Mouse (Mus musculus) stomach, embryonic 15.5 days (tissue): ENCODE data around the gene Minpp1. TPM values are rescaled to one million over a fixed set of nuclear protein-coding genes. Genes with fewer than 3 reads are reported as not detected.
A peak's percentile ranks its signal among the peaks of the same experiment; 100 is the strongest.

Experiments
- ATAC-seq: fragments of 200-750 bp; cut with Nextera tagmentation; 2 replicates; pipeline ENCODE4 v1.8.0; 2017; ENCODE audit warnings: low read depth, moderate number of reproducible peaks, moderate TSS enrichment; ENCODE audit not compliant: insufficient read depth, low FRiP score
- H3K27ac ChIP-seq: fragments of 300-500 bp; sonication (generic); 2 replicates; pipeline ENCODE4 v1.5.1; 2015; ENCODE audit warnings: mild to moderate bottlenecking, inconsistent platforms
- H3K27me3 ChIP-seq: fragments of 300-500 bp; sonication (generic); replicated peaks from 2 replicates; pipeline ENCODE4 v1.6.1; 2015; ENCODE audit warnings: inconsistent platforms
- H3K36me3 ChIP-seq: fragments of 300-500 bp; sonication (generic); 2 replicates; pipeline ENCODE4 v1.6.1; 2015; ENCODE audit warnings: inconsistent platforms
- H3K4me1 ChIP-seq: fragments of 300-500 bp; sonication (generic); 2 replicates; pipeline ENCODE4 v1.6.1; 2015; ENCODE audit warnings: inconsistent platforms
- H3K4me2 ChIP-seq: fragments of 300-500 bp; sonication (generic); 2 replicates; pipeline ENCODE4 v1.6.1; 2015; ENCODE audit warnings: mild to moderate bottlenecking, inconsistent platforms
- H3K4me3 ChIP-seq: fragments of 300-500 bp; sonication (generic); replicated peaks from 2 replicates; pipeline ENCODE4 v1.5.1; 2015; ENCODE audit warnings: inconsistent platforms
- H3K9ac ChIP-seq: fragments of 300-500 bp; sonication (generic); 2 replicates; pipeline ENCODE4 v1.6.1; 2015; ENCODE audit warnings: inconsistent platforms
- H3K9me3 ChIP-seq: fragments of 300-500 bp; sonication (generic); 2 replicates; pipeline ENCODE4 v1.6.1; 2016; ENCODE audit warnings: inconsistent platforms
- WGBS: fragments of 180-500 bp; shearing (Covaris S2); methylation state at CpG from one replicate; pipeline ENCODE4 v1.1.7; 2015; 5-methylcytosine and 5-hydroxymethylcytosine counted together
- polyA plus RNA-seq: library from polyadenylated mRNA; unstranded; fragments of >200 nt; fragmentation: Nextera tagmentation; extraction: Ambion mirVana; gene quantifications from 2 replicates; pipeline ENCODE4 v1.2.1, GENCODE M21; 2015

The Minpp1 gene
- polyA plus RNA-seq, 1 experiment from 2014 or later = 58.8 TPM

DNA sequence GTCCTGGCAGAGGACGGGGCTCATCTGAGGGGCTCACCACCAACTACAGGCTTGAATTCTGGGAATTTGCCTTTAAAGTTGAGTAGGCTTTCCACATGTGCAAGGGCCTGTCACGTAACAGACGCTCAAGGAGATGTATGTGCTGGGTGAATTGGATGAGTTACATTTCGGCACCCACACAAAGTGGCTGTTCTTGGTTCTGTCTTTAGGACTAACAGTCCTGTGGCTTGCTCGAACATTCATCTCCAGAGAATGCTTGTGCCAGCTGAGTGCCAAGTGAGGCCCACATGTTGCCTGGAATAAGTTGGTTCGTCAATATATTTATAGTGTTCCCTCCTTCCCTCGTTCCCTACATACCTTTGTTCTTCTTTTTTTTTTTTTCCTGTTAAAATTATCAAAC, 44.7 kb downstream of the Minpp1 start:
- Histone ChIP-seq H3K27ac (no peak overlapping the region), H3K4me3 (no peak overlapping the region), H3K36me3 (no peaks in the 10 kb centered on the region), H3K9ac (no peak overlapping the region), H3K4me1 (no peaks in the 10 kb centered on the region), H3K27me3 (no peaks in the 10 kb centered on the region), H3K9me3 (no peaks in the 10 kb centered on the region), H3K4me2 (no peak overlapping the region)
- WGBS = 83% methylated on average over 7 of the region's 7 CpGs
- no peak for ATAC-seq

DNA sequence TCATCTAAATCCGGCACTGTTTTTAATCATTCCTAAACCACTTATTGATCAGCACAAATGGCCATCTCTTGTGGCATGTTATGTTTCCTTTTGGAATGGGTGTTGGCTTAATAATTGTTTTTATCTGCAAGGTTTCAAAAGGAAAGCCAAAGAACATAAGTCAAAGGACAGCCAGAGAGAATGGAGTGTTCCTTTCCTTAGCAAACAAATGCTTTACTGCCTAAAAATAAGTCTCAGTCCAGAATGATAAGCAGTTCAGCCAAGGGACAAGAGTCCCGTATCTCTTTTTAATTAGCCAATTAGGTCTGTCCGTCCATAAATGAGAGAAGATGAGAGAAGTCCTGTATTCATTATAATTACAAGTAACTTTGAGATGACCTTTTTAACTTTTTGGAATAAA, 46.8 kb downstream of the Minpp1 start:
- no peak overlapping the region for H3K27ac ChIP-seq
- no peaks in the 10 kb centered on the region for H3K9me3 ChIP-seq
- no peaks in the 10 kb centered on the region for H3K27me3 ChIP-seq
- no peaks in the 10 kb centered on the region for H3K4me1 ChIP-seq
- no peak overlapping the region for H3K9ac ChIP-seq
- H3K4me3 ChIP-seq = no peak overlapping the region
- ATAC-seq = no peak
- H3K4me2 ChIP-seq = no peak overlapping the region
- WGBS = 66% methylated on average over 3 of the region's 3 CpGs
- H3K36me3 ChIP-seq = no peaks in the 10 kb centered on the region

DNA sequence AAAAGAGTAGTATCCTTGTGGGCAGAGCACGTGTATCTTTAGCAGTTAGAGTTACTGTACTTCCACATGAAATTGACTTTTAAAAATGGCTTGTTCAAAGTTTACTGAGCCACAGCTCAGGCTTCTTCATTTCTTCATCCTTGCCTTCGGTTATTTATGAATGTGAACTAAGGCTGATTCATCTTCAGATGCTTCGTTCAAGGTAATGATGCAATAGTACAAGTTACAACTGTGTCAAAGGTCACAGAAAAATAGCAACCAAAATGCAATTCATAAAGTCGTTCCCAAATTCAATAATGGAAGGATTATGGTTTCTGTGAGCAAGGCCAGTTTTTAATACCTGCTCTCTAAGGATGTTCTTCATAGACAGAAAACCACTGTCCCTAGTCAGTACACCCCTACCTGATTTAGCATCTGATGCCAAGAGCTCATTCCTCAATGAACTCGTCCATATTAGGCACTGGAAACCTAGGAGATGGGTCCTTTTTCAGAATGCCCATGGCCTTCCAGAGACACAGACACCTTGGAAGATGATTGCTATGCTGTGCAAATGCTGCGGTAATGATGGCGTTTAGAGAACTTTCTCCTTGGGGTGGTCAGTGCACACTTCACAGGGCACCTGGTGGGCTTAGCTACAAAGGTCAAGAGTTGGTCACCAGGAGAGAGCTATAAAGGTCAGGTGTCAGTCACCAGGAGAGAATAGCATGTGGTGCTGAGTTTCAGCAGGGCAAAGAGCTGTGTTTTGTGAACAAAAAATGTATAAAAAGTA, 47.4 kb downstream of the Minpp1 start:
- Histone ChIP-seq H3K9ac (no peak overlapping the region), H3K27ac (no peak overlapping the region), H3K27me3 (no peaks in the 10 kb centered on the region), H3K36me3 (no peaks in the 10 kb centered on the region), H3K9me3 (no peaks in the 10 kb centered on the region), H3K4me1 (no peaks in the 10 kb centered on the region), H3K4me3 (no peak overlapping the region), H3K4me2 (no peak overlapping the region)
- 74% methylated on average over 7 of the region's 7 CpGs for WGBS
- ATAC-seq = no peak

DNA sequence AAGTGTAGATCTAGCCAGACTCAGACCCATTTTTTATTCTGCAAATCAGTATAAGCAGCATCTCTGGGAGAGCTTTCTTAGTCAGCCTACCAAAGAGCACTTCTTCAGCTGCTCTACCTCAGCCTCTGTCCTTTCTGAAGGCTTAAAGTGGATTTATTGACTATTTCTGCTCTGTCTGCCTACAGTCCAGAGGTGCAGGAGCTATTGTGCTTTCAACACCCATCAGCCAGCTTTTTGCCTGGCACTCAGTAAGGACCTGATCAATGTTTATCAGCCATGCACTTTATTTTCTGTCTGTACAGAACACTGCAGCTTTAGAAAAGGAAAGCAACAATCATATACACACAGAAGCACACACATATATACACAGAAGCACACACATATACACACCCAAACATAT, 49.3 kb downstream of the Minpp1 start:
- Histone ChIP-seq H3K4me1 (no peaks in the 10 kb centered on the region), H3K27me3 (no peaks in the 10 kb centered on the region), H3K4me2 (no peak overlapping the region), H3K36me3 (no peaks in the 10 kb centered on the region), H3K9me3 (no peaks in the 10 kb centered on the region), H3K4me3 (no peak overlapping the region), H3K9ac (no peak overlapping the region), H3K27ac (no peak overlapping the region)
- no peak for ATAC-seq

DNA sequence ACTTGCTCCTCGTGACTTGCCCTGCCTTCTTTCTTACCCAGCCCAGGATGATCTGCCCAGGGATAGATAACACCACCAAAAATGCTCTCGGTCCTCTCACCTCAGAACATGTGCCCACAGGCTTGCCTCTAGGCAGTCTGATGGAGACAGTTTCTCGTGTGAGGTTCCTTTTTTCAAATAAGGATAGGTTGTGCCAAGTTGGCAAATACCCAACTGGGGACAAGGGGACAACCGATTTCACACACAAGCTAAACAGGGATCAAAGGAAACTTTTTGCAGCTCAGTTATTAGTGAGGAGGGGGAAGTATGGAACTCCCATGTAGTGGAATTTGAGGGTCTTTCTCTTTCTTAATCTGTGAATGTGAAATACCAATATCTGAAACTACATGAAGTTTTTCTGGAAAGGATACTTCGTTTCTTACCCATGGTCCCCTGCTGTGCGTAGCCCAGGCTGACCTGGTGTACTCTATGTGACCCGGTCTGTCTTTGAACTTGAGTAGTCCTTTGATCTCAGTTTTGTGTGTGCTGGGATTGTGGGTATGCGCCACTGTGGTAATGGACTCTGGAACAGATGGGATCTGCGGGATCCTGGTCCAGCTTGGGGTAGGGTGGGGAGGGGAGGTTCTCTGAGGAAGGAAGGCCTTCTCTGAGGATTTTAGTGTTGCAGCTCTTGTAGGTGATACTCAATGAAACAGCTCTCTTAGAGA, 57.4 kb downstream of the Minpp1 start:
- H3K27me3 ChIP-seq = no peaks in the 10 kb centered on the region
- no peak for ATAC-seq
- no peaks in the 10 kb centered on the region for H3K36me3 ChIP-seq
- H3K9ac ChIP-seq = no peak overlapping the region
- no peak overlapping the region for H3K4me3 ChIP-seq
- no peaks in the 10 kb centered on the region for H3K4me1 ChIP-seq
- H3K4me2 ChIP-seq = no peak overlapping the region
- no peaks in the 10 kb centered on the region for H3K9me3 ChIP-seq
- 77% methylated on average over 9 of the region's 9 CpGs for WGBS
- H3K27ac ChIP-seq = no peak overlapping the region

DNA sequence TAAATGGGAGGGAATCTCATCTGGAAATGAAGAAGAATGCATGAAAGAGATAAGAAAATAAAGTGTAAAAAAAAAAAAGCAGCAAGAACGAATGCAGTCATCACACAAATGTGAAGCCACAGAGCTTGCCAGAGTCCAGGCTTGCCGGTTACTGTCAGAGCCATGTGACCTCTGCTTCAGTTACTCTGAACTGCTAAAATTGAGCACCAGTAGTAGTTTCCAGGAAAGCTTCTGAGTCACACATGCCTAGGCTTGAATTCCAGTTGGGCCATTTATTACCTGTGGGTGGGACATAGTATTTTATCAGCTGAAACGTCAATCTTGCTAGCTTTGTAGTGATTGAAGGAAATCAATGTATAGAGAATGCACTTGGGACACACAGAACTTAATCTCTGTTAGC, 61.8 kb downstream of the Minpp1 start:
- Histone ChIP-seq H3K4me3 (no peak overlapping the region), H3K36me3 (no peaks in the 10 kb centered on the region), H3K9ac (no peak overlapping the region), H3K4me1 (no peaks in the 10 kb centered on the region), H3K4me2 (no peak overlapping the region), H3K9me3 (no peaks in the 10 kb centered on the region), H3K27me3 (no peaks in the 10 kb centered on the region), H3K27ac (no peak overlapping the region)
- WGBS = 55% methylated on average over 3 of the region's 3 CpGs
- ATAC-seq = 0 out of 2 replicates have a peak, but pooled peaks have one; percentile 25

DNA sequence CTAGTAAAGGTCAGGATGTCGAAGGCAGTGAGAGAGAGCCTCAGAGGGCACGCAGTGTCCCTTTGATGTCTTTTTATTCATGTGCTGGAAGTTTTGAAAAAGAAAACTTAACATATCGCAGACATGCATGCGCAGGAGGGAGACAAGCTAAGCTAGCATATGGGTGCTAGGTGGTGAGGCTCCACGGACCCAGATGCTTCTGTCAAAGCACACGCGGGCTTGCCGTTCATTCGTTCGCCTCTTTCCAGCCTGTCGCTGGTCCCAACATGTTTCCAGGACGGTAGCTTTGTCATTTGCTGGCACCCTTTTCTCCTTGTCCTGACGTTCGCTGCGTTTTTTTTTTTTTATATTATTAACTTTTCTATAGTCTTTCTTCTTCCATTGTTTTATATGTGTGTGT, 62.6 kb downstream of the Minpp1 start:
- Histone ChIP-seq H3K27ac (no peak overlapping the region), H3K9me3 (no peaks in the 10 kb centered on the region), H3K4me2 (no peak overlapping the region), H3K9ac (no peak overlapping the region), H3K4me1 (no peaks in the 10 kb centered on the region), H3K4me3 (no peak overlapping the region), H3K27me3 (no peaks in the 10 kb centered on the region), H3K36me3 (no peaks in the 10 kb centered on the region)
- no peak for ATAC-seq
- WGBS = 81% methylated on average over 15 of the region's 15 CpGs

DNA sequence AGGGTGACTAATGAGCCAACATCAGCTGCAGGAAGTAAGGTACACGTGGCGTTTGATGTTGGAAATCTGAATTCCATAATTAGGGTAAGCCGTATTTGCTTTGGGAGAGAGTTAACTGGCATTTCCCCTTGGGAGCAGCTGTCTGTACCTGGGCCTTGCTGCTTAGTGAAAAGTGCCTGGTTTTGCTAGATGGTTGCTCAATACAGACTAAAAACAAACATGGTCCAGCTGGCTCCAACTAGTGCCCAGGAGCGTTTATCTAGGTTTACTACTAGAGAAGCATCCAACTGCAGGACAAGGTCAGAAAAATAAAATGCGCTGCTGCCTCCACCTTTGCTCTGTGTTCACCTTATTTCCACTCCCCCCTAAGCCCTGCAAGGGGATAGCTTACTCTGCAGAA, 64.9 kb downstream of the Minpp1 start:
- Histone ChIP-seq H3K27me3 (no peaks in the 10 kb centered on the region), H3K4me3 (no peak overlapping the region), H3K9me3 (no peaks in the 10 kb centered on the region), H3K4me2 (no peak overlapping the region), H3K36me3 (no peaks in the 10 kb centered on the region), H3K27ac (peak overlapping the region; percentile 40; the same call in 1 of the 2 replicates), H3K4me1 (no peaks in the 10 kb centered on the region), H3K9ac (no peak overlapping the region)
- WGBS = 48% methylated on average over 5 of the region's 5 CpGs
- peak; percentile 20; the same call in 1 of the 2 replicates for ATAC-seq

DNA sequence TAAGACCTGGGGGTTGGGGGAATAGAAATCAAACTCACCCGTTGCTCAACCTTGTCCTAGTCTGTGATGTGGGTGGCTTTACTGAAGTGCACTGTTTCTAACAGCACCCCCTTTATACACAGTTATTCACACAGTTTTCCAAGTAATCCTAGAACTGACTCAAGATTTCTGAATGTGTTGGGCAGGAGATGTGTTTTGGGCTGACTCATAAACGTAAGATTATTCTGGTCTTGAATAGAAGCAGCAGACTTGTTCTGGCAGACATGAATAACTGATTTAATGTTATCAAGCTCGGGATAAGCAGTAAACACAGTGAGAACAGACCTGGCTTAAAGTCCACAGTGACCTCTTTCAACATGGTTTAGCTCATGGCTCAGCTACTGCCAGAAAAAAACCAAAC, 65.9 kb downstream of the Minpp1 start:
- H3K36me3 ChIP-seq = no peaks in the 10 kb centered on the region
- H3K27me3 ChIP-seq = no peaks in the 10 kb centered on the region
- WGBS = 39% methylated on average over 3 of the region's 3 CpGs
- H3K4me1 ChIP-seq = no peaks in the 10 kb centered on the region
- H3K4me3 ChIP-seq = no peak overlapping the region
- ATAC-seq = peak; percentile 27; the same call in 1 of the 2 replicates
- H3K4me2 ChIP-seq = no peak overlapping the region
- peak overlapping the region; percentile 32; the same call in 1 of the 2 replicates for H3K27ac ChIP-seq
- no peak overlapping the region for H3K9ac ChIP-seq
- no peaks in the 10 kb centered on the region for H3K9me3 ChIP-seq

DNA sequence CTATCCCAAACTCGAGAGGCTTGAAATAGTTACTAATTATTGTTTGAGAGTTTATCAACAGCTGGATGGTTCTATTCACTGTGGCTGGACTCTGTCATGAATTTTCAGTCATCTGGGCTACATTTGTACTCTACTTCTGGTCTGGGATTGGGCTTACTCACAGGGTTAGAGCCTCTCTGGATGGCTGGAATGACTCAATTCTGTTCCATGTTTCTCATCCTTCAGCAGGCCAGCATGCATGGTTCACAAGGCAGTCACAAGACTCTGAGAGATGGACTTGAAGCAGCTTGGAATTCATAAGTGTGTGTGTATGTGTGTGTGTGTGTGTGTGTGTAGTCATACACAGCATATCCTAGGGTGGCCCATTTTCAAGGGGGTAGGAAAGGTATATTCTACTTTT, 66.5 kb downstream of the Minpp1 start:
- no peak overlapping the region for H3K27ac ChIP-seq
- ATAC-seq = no peak
- 56% methylated on average over 1 of the region's 1 CpGs for WGBS

DNA sequence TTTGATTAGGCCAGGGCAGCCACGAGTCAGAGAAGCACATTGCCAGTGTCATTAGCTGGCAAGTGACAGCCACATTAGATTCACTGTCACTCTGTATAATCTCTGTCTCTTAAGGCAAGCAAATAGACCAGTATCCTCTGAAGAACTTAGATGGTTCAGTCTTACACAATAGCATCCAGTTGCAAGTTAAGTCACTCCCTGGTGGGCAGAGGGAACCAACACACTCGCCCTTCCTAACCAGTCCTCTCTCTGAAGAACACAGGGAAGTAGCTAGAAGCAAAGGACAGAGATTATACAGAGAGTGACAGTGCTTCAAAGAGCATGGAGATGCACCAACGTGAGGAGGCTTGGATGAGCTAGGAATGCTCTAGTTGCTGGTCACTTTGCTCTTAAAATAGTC, 67.7 kb downstream of the Minpp1 start:
- Histone ChIP-seq H3K4me3 (no peak overlapping the region), H3K27me3 (no peaks in the 10 kb centered on the region), H3K36me3 (no peaks in the 10 kb centered on the region), H3K27ac (no peak overlapping the region), H3K9ac (no peak overlapping the region), H3K4me1 (no peaks in the 10 kb centered on the region), H3K4me2 (no peak overlapping the region), H3K9me3 (no peaks in the 10 kb centered on the region)
- 78% methylated on average over 3 of the region's 3 CpGs for WGBS
- ATAC-seq = no peak

More for the DNA sequence above, 66.5 kb downstream of the Minpp1 start:
- Histone ChIP-seq H3K4me1 (no peaks in the 10 kb centered on the region), H3K36me3 (no peaks in the 10 kb centered on the region), H3K4me2 (no peak overlapping the region), H3K9me3 (no peaks in the 10 kb centered on the region), H3K4me3 (no peak overlapping the region), H3K27me3 (no peaks in the 10 kb centered on the region), H3K9ac (no peak overlapping the region)

DNA sequence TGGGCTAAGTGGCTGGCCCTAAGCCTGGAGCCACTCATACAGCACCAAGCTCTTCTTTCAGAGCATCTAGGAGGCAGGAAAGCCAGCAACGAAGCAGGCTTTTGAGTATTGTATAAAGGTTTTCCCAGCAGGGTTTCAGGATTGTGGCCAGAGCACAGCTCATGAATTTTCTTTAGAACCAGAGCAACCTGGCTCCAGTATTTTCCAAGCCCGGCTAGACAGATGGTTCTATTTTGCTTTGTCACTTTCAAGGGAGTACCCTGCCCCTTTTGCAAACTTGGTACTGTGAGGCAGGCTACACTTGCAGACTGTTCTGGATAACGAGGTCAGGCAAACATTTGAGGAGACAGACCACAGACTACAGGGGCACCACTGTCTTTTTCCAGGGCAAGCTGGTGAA, 69.7 kb downstream of the Minpp1 start:
- Histone ChIP-seq H3K36me3 (no peaks in the 10 kb centered on the region), H3K4me2 (no peak overlapping the region), H3K4me1 (no peaks in the 10 kb centered on the region), H3K27me3 (no peaks in the 10 kb centered on the region), H3K9me3 (no peaks in the 10 kb centered on the region), H3K4me3 (no peak overlapping the region), H3K9ac (no peak overlapping the region), H3K27ac (no peak overlapping the region)
- 33% methylated on average over 3 of the region's 3 CpGs for WGBS
- no peak for ATAC-seq
